Mouse (Mus musculus) liver, postnatal 0 days (tissue): ENCODE results near the gene Csnk1g2. TPM values are rescaled to one million over a fixed set of nuclear protein-coding genes. Genes with fewer than 3 reads are reported as not detected.
A peak's percentile ranks its signal among the peaks of the same experiment; 100 is the strongest.

Experiments
- ATAC-seq: fragments of 200-750 bp; cut with Nextera tagmentation; 2 replicates; pipeline ENCODE4 v1.8.0; 2017; ENCODE audit warnings: mild to moderate bottlenecking, moderate library complexity
- DNase-seq: peaks from one replicate; pipeline ENCODE4 v3.0.0-alpha.2; 2016
- H3K27ac ChIP-seq: fragments of 300-500 bp; sonication (generic); 2 replicates; pipeline ENCODE4 v1.5.1; 2014; ENCODE audit warnings: antibody characterized with exemption, moderate library complexity, mild to moderate bottlenecking, low read depth
- H3K27me3 ChIP-seq: fragments of 300-500 bp; sonication (generic); 2 replicates; pipeline ENCODE4 v1.6.1; 2014; ENCODE audit warnings: low read length, control low read depth, mixed read lengths; ENCODE audit not compliant: insufficient read depth
- H3K36me3 ChIP-seq: fragments of 300-500 bp; sonication (generic); replicated peaks from 2 replicates; pipeline ENCODE4 v1.6.1; 2014; ENCODE audit warnings: mild to moderate bottlenecking, control low read depth, low read length, moderate library complexity, mixed read lengths; ENCODE audit not compliant: insufficient read depth
- H3K4me1 ChIP-seq: fragments of 300-500 bp; sonication (generic); 2 replicates; pipeline ENCODE4 v1.6.1; 2014; ENCODE audit warnings: antibody characterized with exemption, mild to moderate bottlenecking, control low read depth; ENCODE audit not compliant: insufficient read depth
- H3K4me2 ChIP-seq: fragments of 300-500 bp; sonication (generic); 2 replicates; pipeline ENCODE4 v1.6.1; 2014; ENCODE audit warnings: low read depth, mild to moderate bottlenecking, low read length, moderate library complexity, mixed read lengths
- H3K4me3 ChIP-seq: fragments of 300-500 bp; sonication (generic); 2 replicates; pipeline ENCODE4 v1.5.1; 2014; ENCODE audit warnings: low read depth, low read length
- H3K9ac ChIP-seq: fragments of 300-500 bp; sonication (generic); replicated peaks from 2 replicates; pipeline ENCODE4 v1.6.1; 2014; ENCODE audit warnings: mild to moderate bottlenecking, moderate library complexity
- H3K9me3 ChIP-seq: fragments of 300-500 bp; sonication (generic); 2 replicates; pipeline ENCODE4 v1.6.1; 2016; ENCODE audit warnings: mild to moderate bottlenecking, control low read depth, low read length, mixed read lengths
- CTCF ChIP-seq: sonication (generic); IDR thresholded peaks from 2 replicates; pipeline ENCODE4 v1.5.1; 2016; ENCODE audit warnings: antibody characterized with exemption, low read depth
- EP300 ChIP-seq: IDR thresholded peaks from 2 replicates; pipeline ENCODE4 v1.6.1; 2016; ENCODE audit warnings: antibody characterized with exemption, low read depth, mild to moderate bottlenecking
- WGBS: fragments of 180-500 bp; shearing (Covaris S2); extraction: QIAGEN DNeasy Blood & Tissue Kit; methylation state at CpG from one replicate; pipeline ENCODE4 v1.1.7; 2014; ENCODE audit not compliant: insufficient replicate concordance; 5-methylcytosine and 5-hydroxymethylcytosine counted together
- polyA plus RNA-seq: library from polyadenylated mRNA; unstranded; fragments of >200 nt; fragmentation: Nextera tagmentation; extraction: Ambion mirVana; gene quantifications from 2 replicates; pipeline ENCODE4 v1.2.1, GENCODE M21; 2015

The Csnk1g2 gene
- polyA plus RNA-seq, 1 experiment from 2014 or later = 41.4 TPM

DNA sequence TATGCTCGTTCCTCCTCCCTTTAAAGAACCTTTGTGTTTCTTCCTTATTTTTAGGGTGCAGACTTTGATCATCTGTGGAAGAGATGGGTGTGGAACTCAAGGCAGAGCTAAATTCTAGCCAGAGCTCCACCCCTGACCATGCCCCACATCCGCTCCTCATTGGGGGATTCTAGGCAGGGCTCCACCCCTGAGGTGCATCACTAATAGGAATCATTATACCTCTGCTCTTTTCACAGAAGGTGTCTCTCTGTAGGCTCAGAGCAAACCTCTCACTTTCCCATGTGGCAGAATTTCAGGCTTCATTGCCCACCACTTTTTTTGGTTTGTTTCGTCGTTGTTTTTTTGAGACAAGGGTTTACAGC is 36.2 kb downstream of the Csnk1g2 start:
- no peak for DNase-seq
- WGBS = 47% methylated on average over 4 of the region's 4 CpGs
- H3K4me3 ChIP-seq = no peak overlapping the region; the same call in 1 of the 2 replicates

DNA sequence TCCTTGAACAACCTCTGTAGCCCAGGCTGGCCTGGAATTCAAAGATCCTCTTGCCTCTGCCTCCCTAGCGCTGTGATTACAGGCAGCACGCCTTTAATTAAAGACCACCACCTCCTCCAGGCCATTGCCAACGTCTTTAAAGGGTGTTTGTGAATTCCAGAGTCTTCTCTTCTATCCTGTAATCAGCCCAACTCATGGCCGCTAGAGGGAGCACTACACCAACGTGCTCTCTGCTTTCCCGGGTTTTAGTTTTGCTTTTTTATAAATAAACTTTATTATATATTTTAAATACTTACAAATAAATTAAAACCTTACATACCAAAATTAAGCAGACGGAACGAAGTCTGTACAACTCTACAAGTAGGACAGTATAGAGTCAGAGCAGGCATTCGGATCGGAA is 36.6 kb downstream of the Csnk1g2 start:
- 14% methylated on average over 10 of the region's 10 CpGs for whole genome bisulfite sequencing
- peak overlapping the region; percentile 65 for H3K4me2 ChIP-seq
- ATAC-seq (no peak), DNase-seq (peak; percentile 83)
- H3K27ac ChIP-seq = peak overlapping the region; percentile 67
- H3K36me3 ChIP-seq = no peaks in the 10 kb centered on the region
- peak overlapping the region; percentile 11; the same call in 1 of the 2 replicates for H3K4me3 ChIP-seq
- H3K9me3 ChIP-seq = no peaks in the 10 kb centered on the region
- H3K9ac ChIP-seq = no peak overlapping the region
- H3K27me3 ChIP-seq = no peaks in the 10 kb centered on the region
- H3K4me1 ChIP-seq = peaks cover 45% of the 10 kb centered on the region
- TF ChIP-seq CTCF = peak; percentile 83
- TF ChIP-seq EP300 = no peak

More for the DNA sequence above, 36.2 kb downstream of the Csnk1g2 start:
- 0 out of 2 replicates have a peak, but pooled peaks have one; percentile 18 for ATAC-seq
- H3K27ac ChIP-seq = peak overlapping the region; percentile 67
- no peaks in the 10 kb centered on the region for H3K9me3 ChIP-seq
- 0 out of 2 replicates have a peak overlapping the region, but pooled peaks have one; percentile 1 for H3K9ac ChIP-seq
- H3K4me2 ChIP-seq = peak overlapping the region; percentile 65
- TF ChIP-seq EP300 = no peak
- no peak for TF ChIP-seq CTCF
- H3K36me3 ChIP-seq = no peaks in the 10 kb centered on the region
- peaks cover 41% of the 10 kb centered on the region for H3K4me1 ChIP-seq
- no peaks in the 10 kb centered on the region for H3K27me3 ChIP-seq

- Histone ChIP-seq H3K9me3 (no peaks in the 10 kb centered on the region), H3K4me2 (no peak overlapping the region), H3K9ac (no peak overlapping the region), H3K27ac (no peak overlapping the region), H3K4me3 (no peak overlapping the region), H3K36me3 (peaks cover 5% of the 10 kb centered on the region; the same call in 1 of the 2 replicates), H3K4me1 (peaks cover 52% of the 10 kb centered on the region), H3K27me3 (no peaks in the 10 kb centered on the region)
- WGBS = 34% methylated on average over 5 of the region's 5 CpGs
- DNase-seq (peak; percentile 81), ATAC-seq (no peak)
- no peak for TF ChIP-seq EP300
- TF ChIP-seq CTCF = peak; percentile 88
Measured at GRCm38 (mm10) chr10:80661149-80661548, 38.5 kb downstream of the Csnk1g2 start.

DNA sequence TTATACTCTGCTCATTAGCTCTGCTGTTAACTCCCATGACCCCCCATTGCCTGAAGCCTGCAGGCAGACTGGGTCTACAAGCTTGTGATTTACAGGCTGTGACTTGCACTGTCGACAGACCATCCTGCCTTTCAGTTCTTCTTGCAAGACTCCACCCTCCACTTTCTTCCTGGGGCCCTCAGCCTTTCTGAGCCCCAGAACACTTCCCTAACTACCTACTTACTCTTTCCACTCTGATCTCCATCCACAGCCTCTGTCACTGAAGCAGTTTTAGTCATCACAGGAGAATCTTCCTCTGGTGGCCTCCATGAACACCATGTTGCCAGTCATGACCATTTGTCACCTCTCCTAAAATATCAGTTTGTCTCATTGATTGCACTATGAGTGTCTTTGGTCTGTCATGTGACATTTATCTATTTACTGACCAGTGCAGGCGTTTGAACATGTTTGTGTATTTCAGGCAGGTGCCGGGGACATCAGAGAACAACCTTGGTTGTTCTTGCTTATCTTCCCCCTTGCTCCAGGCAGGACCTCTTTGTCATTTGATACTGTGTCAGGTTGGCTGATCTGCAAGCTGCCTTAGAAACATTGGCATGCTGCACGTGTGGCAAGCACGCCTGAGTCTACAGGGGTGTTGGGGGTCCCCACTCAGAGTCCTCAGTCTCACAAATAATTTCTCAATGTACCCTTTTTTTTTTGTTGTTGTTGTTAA is 41.0 kb downstream of the Csnk1g2 start:
- no peak overlapping the region for H3K4me2 ChIP-seq
- H3K4me3 ChIP-seq = no peak overlapping the region
- no peak for DNase-seq
- H3K9me3 ChIP-seq = no peaks in the 10 kb centered on the region
- H3K27me3 ChIP-seq = no peaks in the 10 kb centered on the region
- H3K36me3 ChIP-seq = peaks cover 30% of the 10 kb centered on the region
- peak overlapping the region; percentile 93 for H3K27ac ChIP-seq
- no peak; the same call in 1 of the 2 replicates for TF ChIP-seq EP300
- TF ChIP-seq CTCF = no peak
- ATAC-seq = peak; percentile 43
- WGBS = 23% methylated on average over 5 of the region's 5 CpGs
- peak overlapping the region; percentile 2; the same call in 1 of the 2 replicates for H3K9ac ChIP-seq
- H3K4me1 ChIP-seq = peaks cover 40% of the 10 kb centered on the region

- H3K27me3 ChIP-seq = no peaks in the 10 kb centered on the region
- no peaks in the 10 kb centered on the region for H3K9me3 ChIP-seq
- peak; percentile 21; the same call in 1 of the 2 replicates for TF ChIP-seq EP300
- no peak for TF ChIP-seq CTCF
- H3K9ac ChIP-seq = peak overlapping the region; percentile 50; the same call in 1 of the 2 replicates
- H3K4me1 ChIP-seq = peaks cover 35% of the 10 kb centered on the region
- ATAC-seq (peak; percentile 63), DNase-seq (peak; percentile 76)
- H3K4me2 ChIP-seq = peak overlapping the region; percentile 60
- H3K4me3 ChIP-seq = peak overlapping the region; percentile 19; the same call in 1 of the 2 replicates
- 13% methylated on average over 16 of the region's 16 CpGs for WGBS
- H3K36me3 ChIP-seq = peaks cover 37% of the 10 kb centered on the region
- H3K27ac ChIP-seq = peak overlapping the region; percentile 93
Measured at GRCm38 (mm10) chr10:80664197-80665015, 41.8 kb downstream of the Csnk1g2 start.

GRCm38 (mm10) chr10:80665016-80665380 is 42.4 kb downstream of the Csnk1g2 start:
- H3K27ac ChIP-seq = peak overlapping the region; percentile 93
- peak overlapping the region; percentile 50 for H3K9ac ChIP-seq
- H3K4me3 ChIP-seq = no peak overlapping the region
- peak overlapping the region; percentile 60 for H3K4me2 ChIP-seq
- H3K4me1 ChIP-seq = peaks cover 35% of the 10 kb centered on the region
- peaks cover 43% of the 10 kb centered on the region for H3K36me3 ChIP-seq
- no peaks in the 10 kb centered on the region for H3K27me3 ChIP-seq
- TF ChIP-seq EP300 (no peak), CTCF (no peak)
- DNase-seq = peak; percentile 73
- peak; percentile 82 for ATAC-seq
- 12% methylated on average over 10 of the region's 10 CpGs for WGBS
- H3K9me3 ChIP-seq = no peaks in the 10 kb centered on the region
